Mouse (Mus musculus): ENCODE results near the gene Sema3g.

- no peak for TF ChIP-seq POLR2A (IDR thresholded peaks at IDR 0.05; ENCODE audit: borderline replicate concordance, insufficient read depth, low read length)
- TF ChIP-seq CTCF (IDR thresholded peaks at IDR 0.05; ENCODE audit: borderline replicate concordance, insufficient read depth, low read depth, low read length) = no peak
Measured at GRCm38 (mm10) chr14:31173537-31173936, 44.1 kb upstream of the Sema3g start.

Measured in cerebellum, adult 2 months (tissue).